Mouse (Mus musculus) erythroblast, embryonic 14.5 days (primary cell): Measurements from ENCODE around the gene 2010111I01Rik.
"Not testable (repeated sequence)": the region's sequence is repeated elsewhere in the genome, so short reads cannot be mapped to it uniquely, and the experiment has no call there.

ENCODE experiments used
- GATA1 ChIP-seq: IDR thresholded peaks from 2 replicates; pipeline ENCODE4 v1.6.1; 2012; ENCODE audit warnings: low read length, inconsistent platforms, mixed read lengths
- TAL1 ChIP-seq: IDR thresholded peaks from 3 replicates; pipeline ENCODE4 v1.6.1; 2012; ENCODE audit warnings: low read length, inconsistent platforms, mixed read lengths

DNA sequence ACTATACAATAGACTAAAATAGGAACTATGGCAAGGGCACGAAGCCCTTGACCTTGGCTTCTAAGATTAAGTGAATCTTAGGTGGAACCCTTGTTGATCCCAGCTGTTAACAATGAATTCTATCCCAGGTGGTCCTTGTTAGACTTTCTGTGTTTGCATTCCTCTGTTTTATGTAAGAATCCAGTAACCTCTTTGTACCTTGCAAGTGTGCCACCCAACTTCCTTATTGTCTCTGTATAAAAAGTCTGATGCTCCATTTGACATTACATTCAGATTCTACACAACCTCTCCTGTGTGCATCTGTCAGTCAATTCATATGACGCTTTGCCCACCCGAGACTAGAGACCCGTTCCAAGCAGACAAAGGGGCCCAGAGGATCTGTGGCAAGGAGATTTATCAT is 388.6 kb downstream of the 2010111I01Rik start:
- not testable (repeated sequence) for TF ChIP-seq TAL1, GATA1
